Mouse (Mus musculus) urinary bladder, adult 2 months (tissue): Measurements from ENCODE around the gene Nt5c3b. TPM values are rescaled to one million over a fixed set of nuclear protein-coding genes. Genes with fewer than 3 reads are reported as not detected.

Experiments used
- DNase-seq: peaks from one replicate; pipeline ENCODE4 v3.0.0; 2022; ENCODE audit warnings: low spot score
- polyA plus RNA-seq: library from polyadenylated mRNA; depleted of rRNA; stranded (reverse); fragments of >200 nt; gene quantifications from 2 replicates; pipeline ENCODE4 v1.2.3, GENCODE M21; 2012

Nt5c3b gene
- polyA plus RNA-seq, 1 experiment: 134 TPM

GRCm38 (mm10) chr11:100399727-100400538 lies 41.7 kb downstream of the Nt5c3b start:
- DNase-seq: no peak

- DNase-seq: no peak
These were observed 42.3 kb downstream of the Nt5c3b start for GRCm38 (mm10) chr11:100399320-100399719.

- DNase-seq: no peak
These were observed 43.1 kb downstream of the Nt5c3b start for GRCm38 (mm10) chr11:100398517-100398916.

- peak; percentile 93 for DNase-seq
These were observed 43.8 kb downstream of the Nt5c3b start, which contains the start of gene Jup for GRCm38 (mm10) chr11:100397600-100398389. Jup (minus strand) TSS chr11:100397763.

- DNase-seq: peak; percentile 61
These were observed 44.6 kb downstream of the Nt5c3b start for GRCm38 (mm10) chr11:100396886-100397599.

GRCm38 (mm10) chr11:100395861-100396631 lies 45.6 kb downstream of the Nt5c3b start:
- no peak for DNase-seq

GRCm38 (mm10) chr11:100395200-100395599 lies 46.4 kb downstream of the Nt5c3b start:
- DNase-seq: peak; percentile 67

GRCm38 (mm10) chr11:100394353-100395074 lies 47.1 kb downstream of the Nt5c3b start:
- no peak for DNase-seq

- DNase-seq: peak; percentile 56
These were observed 47.9 kb downstream of the Nt5c3b start for GRCm38 (mm10) chr11:100393733-100394132.

GRCm38 (mm10) chr11:100392958-100393357 lies 48.6 kb downstream of the Nt5c3b start:
- DNase-seq: no peak

GRCm38 (mm10) chr11:100391884-100392345 lies 49.7 kb downstream of the Nt5c3b start:
- no peak for DNase-seq

- DNase-seq: no peak
These were observed 50.3 kb downstream of the Nt5c3b start for GRCm38 (mm10) chr11:100391081-100391883.

GRCm38 (mm10) chr11:100389931-100390445 lies 51.6 kb downstream of the Nt5c3b start:
- DNase-seq: no peak

GRCm38 (mm10) chr11:100388588-100388987 lies 53.0 kb downstream of the Nt5c3b start:
- no peak for DNase-seq

- no peak for DNase-seq
These were observed 53.8 kb downstream of the Nt5c3b start for GRCm38 (mm10) chr11:100387589-100388375.

- no peak for DNase-seq
These were observed 54.5 kb downstream of the Nt5c3b start for GRCm38 (mm10) chr11:100387111-100387510.

GRCm38 (mm10) chr11:100386586-100386985 lies 55.0 kb downstream of the Nt5c3b start:
- DNase-seq: no peak

GRCm38 (mm10) chr11:100385016-100385415 lies 56.6 kb downstream of the Nt5c3b start:
- DNase-seq: no peak

- no peak for DNase-seq
These were observed 58.9 kb downstream of the Nt5c3b start for GRCm38 (mm10) chr11:100382682-100383081.
